Mouse (Mus musculus): Measurements from ENCODE around the gene Gpr22. TPM values are rescaled to one million over a fixed set of nuclear protein-coding genes. Genes with fewer than 3 reads are reported as not detected.

The Gpr22 gene
- total RNA-seq, 2 experiments from 2014 or later = 47.2 to 53.0 TPM

GRCm38 (mm10) chr12:31693278-31693677, 20.5 kb downstream of the Gpr22 start:
- no peak for DNase-seq (ENCODE audit: low spot score in 2 of 2)

GRCm38 (mm10) chr12:31686679-31687078, 27.1 kb downstream of the Gpr22 start:
- DNase-seq (ENCODE audit: low spot score in 2 of 2) = no peak

GRCm38 (mm10) chr12:31667187-31667586, 46.6 kb downstream of the Gpr22 start:
- DNase-seq (ENCODE audit: low spot score in 2 of 2) = no peak

GRCm38 (mm10) chr12:31665999-31666398, 47.7 kb downstream of the Gpr22 start:
- DNase-seq (ENCODE audit: low spot score in 2 of 2) = no peak

Other genes with a start within 250 kb of the Gpr22 start
- 10 to 100 TPM; 22.9 to 24.1 TPM for gene Cbll1, start 214.3 kb downstream of the Gpr22 start, total RNA-seq (2021)
- gene Slc26a4, start 154.0 kb downstream of the Gpr22 start, total RNA-seq (2021) = 1 to 10 TPM; 1.9 to 2.0 TPM
- gene Bcap29, start 79.3 kb downstream of the Gpr22 start, total RNA-seq (2021) = 10 to 100 TPM; 44.1 to 44.6 TPM
- 10 to 100 TPM in 1 of 2 experiments, 1 to 10 TPM in 1; 7.1 to 10.6 TPM for gene Dus4l, start 59.1 kb downstream of the Gpr22 start, total RNA-seq (2021)
- 10 to 100 TPM; 48.0 to 50.4 TPM for gene Cog5, start 59.1 kb downstream of the Gpr22 start, total RNA-seq (2021)
- 10 to 100 TPM; 20.9 to 21.2 TPM for gene Hbp1, start 236.6 kb upstream of the Gpr22 start, total RNA-seq (2021)